Mouse (Mus musculus): Measurements from ENCODE around the gene Acod1. TPM values are rescaled to one million over a fixed set of nuclear protein-coding genes. Genes with fewer than 3 reads are reported as not detected.

Gene Acod1
- polyA plus RNA-seq, 1 experiment from 2014 or later, result not detected

- H3K4me2 ChIP-seq (replicated peaks; ENCODE audit: low read depth), result peak within 1 kb of the TSS; percentile 96
- no peaks in the 10 kb centered on the region for H3K9me3 ChIP-seq (ENCODE audit: control insufficient read depth, low read length)
- under 1% methylated on average over 65 of the region's 65 CpGs for WGBS
- peak within 1 kb of the TSS; percentile 73 for H3K4me3 ChIP-seq (ENCODE audit: low read depth, low read length)
- DNase-seq (ENCODE audit: low spot score) (peak; percentile 97), ATAC-seq (ENCODE audit: low FRiP score, low TSS enrichment) (peak; percentile 98)
- H3K9ac ChIP-seq (ENCODE audit: low read length), result peak within 1 kb of the TSS; percentile 79
- H3K27ac ChIP-seq (replicated peaks), result peak within 1 kb of the TSS; percentile 94
- H3K36me3 ChIP-seq (ENCODE audit: control insufficient read depth, insufficient read depth, low read length), result peaks cover 5% of the 10 kb centered on the region; the same call in 1 of the 2 replicates
- TF ChIP-seq EP300 (optimal IDR thresholded peaks at IDR 0.05) (no peak), CTCF (IDR thresholded peaks at IDR 0.05; ENCODE audit: low read depth) (peak; percentile 65)
- H3K27me3 ChIP-seq (ENCODE audit: control insufficient read depth, insufficient read depth, low read length), result no peaks in the 10 kb centered on the region
- H3K4me1 ChIP-seq (replicated peaks; ENCODE audit: control insufficient read depth, insufficient read depth), result no peaks in the 10 kb centered on the region
Observed at GRCm38 (mm10) chr14:103069864-103070611, 23.3 kb downstream of the Acod1 start, which contains the start of gene Cln5. TSS of gene Cln5 (plus strand) at chr14:103070216.

- Histone ChIP-seq H3K4me3 (ENCODE audit: low read depth, low read length) (peak overlapping the region; percentile 73), H3K27ac (replicated peaks) (peak overlapping the region; percentile 94), H3K4me1 (replicated peaks; ENCODE audit: control insufficient read depth, insufficient read depth) (no peaks in the 10 kb centered on the region), H3K9me3 (ENCODE audit: control insufficient read depth, low read length) (no peaks in the 10 kb centered on the region), H3K27me3 (ENCODE audit: control insufficient read depth, insufficient read depth, low read length) (no peaks in the 10 kb centered on the region), H3K36me3 (ENCODE audit: control insufficient read depth, insufficient read depth, low read length) (peaks cover 9% of the 10 kb centered on the region; the same call in 1 of the 2 replicates), H3K9ac (ENCODE audit: low read length) (peak overlapping the region; percentile 79), H3K4me2 (replicated peaks; ENCODE audit: low read depth) (peak overlapping the region; percentile 96)
- WGBS, result 2% methylated on average over 10 of the region's 10 CpGs
- ATAC-seq (ENCODE audit: low FRiP score, low TSS enrichment) (0 out of 2 replicates have a peak, but pooled peaks have one; percentile 2), DNase-seq (ENCODE audit: low spot score) (peak; percentile 24)
- TF ChIP-seq CTCF (IDR thresholded peaks at IDR 0.05; ENCODE audit: low read depth) (no peak), EP300 (optimal IDR thresholded peaks at IDR 0.05) (no peak)
Observed at GRCm38 (mm10) chr14:103070790-103071189, 24.0 kb downstream of the Acod1 start.

- Histone ChIP-seq H3K9ac (ENCODE audit: low read length) (no peak overlapping the region), H3K4me2 (replicated peaks; ENCODE audit: low read depth) (no peak overlapping the region), H3K4me1 (replicated peaks; ENCODE audit: control insufficient read depth, insufficient read depth) (no peaks in the 10 kb centered on the region), H3K36me3 (ENCODE audit: control insufficient read depth, insufficient read depth, low read length) (peaks cover 9% of the 10 kb centered on the region; the same call in 1 of the 2 replicates), H3K27me3 (ENCODE audit: control insufficient read depth, insufficient read depth, low read length) (no peaks in the 10 kb centered on the region), H3K27ac (replicated peaks) (no peak overlapping the region), H3K4me3 (ENCODE audit: low read depth, low read length) (no peak overlapping the region), H3K9me3 (ENCODE audit: control insufficient read depth, low read length) (no peaks in the 10 kb centered on the region)
- DNase-seq (ENCODE audit: low spot score), result no peak
- 91% methylated on average over 12 of the region's 12 CpGs for WGBS
- ATAC-seq (ENCODE audit: low FRiP score, low TSS enrichment), result no peak
- no peak for TF ChIP-seq EP300 (optimal IDR thresholded peaks at IDR 0.05)
- TF ChIP-seq CTCF (IDR thresholded peaks at IDR 0.05; ENCODE audit: low read depth), result no peak
Observed at GRCm38 (mm10) chr14:103071471-103071870, 24.7 kb downstream of the Acod1 start.

GRCm38 (mm10) chr14:103072731-103073130 is 26.0 kb downstream of the Acod1 start:
- TF ChIP-seq CTCF (IDR thresholded peaks at IDR 0.05; ENCODE audit: low read depth), result no peak
- TF ChIP-seq EP300 (optimal IDR thresholded peaks at IDR 0.05), result no peak
- ATAC-seq (ENCODE audit: low FRiP score, low TSS enrichment), result no peak
- H3K4me2 ChIP-seq (replicated peaks; ENCODE audit: low read depth), result no peak overlapping the region
- no peak for DNase-seq (ENCODE audit: low spot score)
- H3K27ac ChIP-seq (replicated peaks), result no peak overlapping the region
- H3K36me3 ChIP-seq (ENCODE audit: control insufficient read depth, insufficient read depth, low read length), result peaks cover 9% of the 10 kb centered on the region; the same call in 1 of the 2 replicates
- no peak overlapping the region for H3K4me3 ChIP-seq (ENCODE audit: low read depth, low read length)
- H3K27me3 ChIP-seq (ENCODE audit: control insufficient read depth, insufficient read depth, low read length), result no peaks in the 10 kb centered on the region
- 93% methylated on average over 4 of the region's 4 CpGs for WGBS
- no peak overlapping the region for H3K9ac ChIP-seq (ENCODE audit: low read length)
- H3K4me1 ChIP-seq (replicated peaks; ENCODE audit: control insufficient read depth, insufficient read depth), result no peaks in the 10 kb centered on the region
- H3K9me3 ChIP-seq (ENCODE audit: control insufficient read depth, low read length), result no peaks in the 10 kb centered on the region

GRCm38 (mm10) chr14:103073825-103074224 is 27.0 kb downstream of the Acod1 start:
- ATAC-seq (ENCODE audit: low FRiP score, low TSS enrichment), result no peak
- H3K4me2 ChIP-seq (replicated peaks; ENCODE audit: low read depth), result no peak overlapping the region
- DNase-seq (ENCODE audit: low spot score), result no peak
- no peak overlapping the region for H3K9ac ChIP-seq (ENCODE audit: low read length)
- no peaks in the 10 kb centered on the region for H3K9me3 ChIP-seq (ENCODE audit: control insufficient read depth, low read length)
- TF ChIP-seq CTCF (IDR thresholded peaks at IDR 0.05; ENCODE audit: low read depth) (no peak), EP300 (optimal IDR thresholded peaks at IDR 0.05) (no peak)
- H3K4me1 ChIP-seq (replicated peaks; ENCODE audit: control insufficient read depth, insufficient read depth), result no peaks in the 10 kb centered on the region
- no peak overlapping the region for H3K4me3 ChIP-seq (ENCODE audit: low read depth, low read length)
- no peak overlapping the region for H3K27ac ChIP-seq (replicated peaks)
- H3K27me3 ChIP-seq (ENCODE audit: control insufficient read depth, insufficient read depth, low read length), result no peaks in the 10 kb centered on the region
- peaks cover 9% of the 10 kb centered on the region; the same call in 1 of the 2 replicates for H3K36me3 ChIP-seq (ENCODE audit: control insufficient read depth, insufficient read depth, low read length)
- WGBS, result 95% methylated on average over 8 of the region's 8 CpGs

GRCm38 (mm10) chr14:103075166-103075565 is 28.4 kb downstream of the Acod1 start:
- 85% methylated on average over 7 of the region's 7 CpGs for WGBS
- no peak for ATAC-seq (ENCODE audit: low FRiP score, low TSS enrichment)
- no peak for TF ChIP-seq EP300 (optimal IDR thresholded peaks at IDR 0.05)
- no peak for TF ChIP-seq CTCF (IDR thresholded peaks at IDR 0.05; ENCODE audit: low read depth)

More at GRCm38 (mm10) chr14:103075166-103075565, 28.4 kb downstream of the Acod1 start:
- no peak overlapping the region for H3K4me2 ChIP-seq (replicated peaks; ENCODE audit: low read depth)
- no peaks in the 10 kb centered on the region for H3K9me3 ChIP-seq (ENCODE audit: control insufficient read depth, low read length)
- peaks cover 9% of the 10 kb centered on the region; the same call in 1 of the 2 replicates for H3K36me3 ChIP-seq (ENCODE audit: control insufficient read depth, insufficient read depth, low read length)
- H3K27me3 ChIP-seq (ENCODE audit: control insufficient read depth, insufficient read depth, low read length), result no peaks in the 10 kb centered on the region
- no peak overlapping the region for H3K27ac ChIP-seq (replicated peaks)
- no peaks in the 10 kb centered on the region for H3K4me1 ChIP-seq (replicated peaks; ENCODE audit: control insufficient read depth, insufficient read depth)
- no peak overlapping the region for H3K4me3 ChIP-seq (ENCODE audit: low read depth, low read length)
- no peak for DNase-seq (ENCODE audit: low spot score)
- no peak overlapping the region for H3K9ac ChIP-seq (ENCODE audit: low read length)
